Mouse (Mus musculus) A20 (cell line): ENCODE data around the gene Gm21887.
"Not testable (repeated sequence)": the region's sequence is repeated elsewhere in the genome, so short reads cannot be mapped to it uniquely, and the experiment has no call there.

Experiments used
- DNase-seq: peaks from one replicate; pipeline ENCODE4 v3.0.0-alpha.2; 2011; ENCODE audit warnings: low read depth, low spot score

Gm21887 gene

GRCm38 (mm10) chrX:170013421-170013820 is 4.0 kb downstream of the Gm21887 start:
- DNase-seq = not testable (repeated sequence)

DNA sequence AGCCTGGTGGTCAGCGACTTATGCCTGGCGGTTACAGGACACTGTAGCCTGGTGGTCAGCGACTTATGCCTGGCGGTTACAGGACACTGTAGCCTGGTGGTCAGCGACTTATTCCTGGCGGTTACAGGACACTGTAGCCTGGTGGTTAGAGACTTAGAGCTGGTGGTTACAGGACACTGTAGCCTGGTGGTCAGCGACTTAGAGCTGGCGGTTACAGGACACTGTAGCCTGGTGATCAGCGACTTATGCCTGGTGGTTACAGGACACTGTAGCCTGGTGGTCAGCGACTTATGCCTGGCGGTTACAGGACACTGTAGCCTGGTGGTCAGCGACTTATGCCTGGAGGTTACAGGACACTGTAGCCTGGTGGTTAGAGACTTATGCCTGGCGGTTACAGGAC is 4.6 kb downstream of the Gm21887 start:
- not testable (repeated sequence) for DNase-seq

DNA sequence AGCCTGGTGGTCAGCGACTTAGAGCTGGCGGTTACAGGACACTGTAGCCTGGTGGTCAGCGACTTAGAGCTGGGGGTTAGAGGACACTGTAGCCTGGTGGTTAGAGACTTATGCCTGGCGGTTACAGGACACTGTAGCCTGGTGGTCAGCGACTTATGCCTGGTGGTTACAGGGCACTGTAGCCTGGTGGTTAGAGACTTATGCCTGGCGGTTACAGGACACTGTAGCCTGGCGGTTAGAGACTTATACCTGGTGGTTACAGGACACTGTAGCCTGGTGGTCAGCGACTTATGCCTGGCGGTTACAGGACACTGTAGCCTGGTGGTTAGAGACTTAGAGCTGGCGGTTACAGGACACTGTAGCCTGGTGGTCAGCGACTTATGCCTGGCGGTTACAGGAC is 6.4 kb downstream of the Gm21887 start:
- not testable (repeated sequence) for DNase-seq

GRCm38 (mm10) chrX:170017333-170018245 is 8.1 kb downstream of the Gm21887 start:
- DNase-seq = peak; percentile 83

DNA sequence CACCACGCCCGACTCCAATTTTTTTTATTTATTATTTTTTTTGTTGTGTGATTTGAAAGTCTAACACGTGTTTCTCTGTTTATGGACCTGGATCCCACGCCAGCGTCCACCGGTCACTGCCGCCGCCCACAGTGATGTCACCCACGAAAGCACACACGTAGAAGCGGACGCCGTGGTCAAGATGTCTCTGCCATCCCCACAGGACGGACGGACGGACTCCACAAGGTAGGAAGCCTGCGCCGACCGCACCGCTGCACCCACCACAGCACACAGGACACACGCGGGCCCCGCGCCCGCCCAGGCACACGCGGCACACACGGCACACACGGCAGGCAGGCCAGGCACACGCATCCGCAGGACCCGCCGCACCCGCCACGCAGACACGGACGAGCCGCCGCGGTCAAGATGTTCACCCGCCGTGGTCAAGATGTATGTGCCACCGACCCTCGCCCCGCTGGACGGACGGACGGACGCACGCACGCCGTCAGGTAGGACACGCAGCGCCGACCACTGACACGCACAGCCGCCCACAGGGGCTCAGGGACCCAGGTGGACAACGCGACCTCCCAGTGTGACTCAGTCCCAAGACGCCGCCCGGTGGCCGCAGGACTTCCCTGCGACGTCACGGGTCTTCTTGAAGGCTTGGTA is 9.2 kb downstream of the Gm21887 start:
- DNase-seq = peak; percentile 50

DNA sequence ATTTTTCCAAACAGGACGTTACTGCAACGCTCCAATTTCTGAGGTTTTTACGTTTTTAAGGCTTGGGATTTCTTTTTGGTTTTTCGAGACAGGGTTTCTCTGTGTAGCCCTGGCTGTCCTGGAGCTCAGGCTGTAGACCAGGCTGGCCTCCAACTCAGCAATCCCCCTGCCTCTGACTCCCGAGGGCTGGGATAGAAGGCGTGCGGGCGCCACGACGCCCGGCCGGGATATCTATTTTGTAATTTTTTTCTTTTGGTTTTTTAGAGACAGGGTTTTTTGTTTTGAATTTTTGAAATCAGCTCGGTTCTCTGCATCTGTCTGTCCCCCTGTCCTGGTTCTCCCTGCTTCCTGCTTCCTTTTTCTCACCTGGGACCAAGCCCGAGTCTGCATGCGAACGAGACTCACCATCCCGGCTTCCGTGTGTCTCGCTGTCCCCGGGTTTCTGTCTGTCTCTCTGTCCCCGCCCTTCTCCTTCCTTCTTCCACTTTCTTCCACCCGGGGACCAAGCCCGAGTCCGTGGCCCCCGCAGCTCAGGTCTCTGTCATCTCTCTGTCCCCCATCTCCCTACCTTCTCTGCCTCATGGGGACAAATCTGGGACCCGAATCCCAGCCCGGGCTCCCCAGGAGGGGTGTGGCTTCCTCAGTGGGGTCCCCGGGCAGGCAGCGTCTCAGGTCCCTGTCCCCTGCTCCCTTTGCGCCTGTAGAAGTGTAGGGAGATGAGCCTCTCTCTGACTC is 9.9 kb downstream of the Gm21887 start:
- not testable (repeated sequence) for DNase-seq

- peak; percentile 92 for DNase-seq
Measured at GRCm38 (mm10) chrX:170019954-170020689, 10.7 kb downstream of the Gm21887 start.

DNA sequence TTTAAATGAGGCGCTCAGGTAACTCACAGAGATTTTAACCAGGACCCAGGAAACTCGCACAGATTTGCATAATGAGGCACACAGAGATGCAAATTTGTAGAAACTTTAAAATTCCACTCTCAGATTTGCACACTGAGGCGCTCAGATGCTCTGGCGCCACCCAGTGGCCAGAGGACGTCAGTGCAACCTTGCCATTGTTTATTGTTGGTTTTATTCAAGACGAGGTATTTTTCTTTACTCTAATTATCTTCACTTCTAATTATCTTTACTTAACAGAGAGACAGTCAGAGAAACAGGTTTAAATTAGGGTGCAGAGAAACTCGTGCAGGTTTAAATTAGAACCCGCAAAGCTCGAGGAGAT is 11.2 kb downstream of the Gm21887 start:
- peak; percentile 85 for DNase-seq

- DNase-seq = not testable (repeated sequence)
Measured at GRCm38 (mm10) chrX:170021205-170021604, 11.7 kb downstream of the Gm21887 start.

DNA sequence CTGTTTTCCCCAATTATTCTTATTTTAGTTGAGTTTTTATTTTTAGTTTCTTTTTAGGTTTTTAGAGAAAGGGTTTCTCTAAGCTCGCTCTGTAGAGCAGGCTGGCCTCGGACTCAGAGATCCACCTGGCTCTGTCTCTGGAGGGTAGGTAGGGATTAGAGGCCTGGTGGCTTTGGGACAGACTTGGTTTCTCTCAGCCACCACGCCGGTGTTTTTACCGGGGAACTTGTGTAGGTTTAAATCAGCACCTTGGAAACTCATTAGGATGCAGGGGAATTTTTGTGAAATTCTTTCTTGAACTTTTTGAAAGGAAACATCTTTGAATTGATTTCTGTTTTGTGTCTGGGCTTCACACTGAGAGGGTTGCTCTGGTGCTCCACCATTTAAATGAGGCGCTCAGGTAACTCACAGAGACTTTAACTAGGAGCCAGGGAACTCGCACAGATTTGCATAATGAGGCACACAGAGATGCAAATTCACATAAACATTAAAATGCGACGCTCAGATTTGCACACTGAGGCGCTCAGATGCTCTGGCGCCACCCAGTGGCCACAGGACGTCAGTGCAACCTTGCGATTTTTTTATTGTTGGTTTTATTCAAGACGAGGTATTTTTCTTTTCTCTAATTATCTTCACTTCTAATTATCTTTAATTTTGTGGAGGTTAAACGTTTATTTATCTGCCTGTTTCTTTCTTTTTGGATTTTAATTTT is 12.4 kb downstream of the Gm21887 start:
- DNase-seq = peak; percentile 79
